Mouse (Mus musculus): ENCODE measurements around the gene Apoc4.
A peak's percentile ranks its signal among the peaks of the same experiment; 100 is the strongest.
"Not testable (repeated sequence)": the region's sequence is repeated elsewhere in the genome, so short reads cannot be mapped to it uniquely, and the experiment has no call there.

Gene Apoc4

GRCm38 (mm10) chr7:19698907-19699826, 17.9 kb upstream of the Apoc4 start, which contains the start of gene Apoe:
Apoe (minus strand) TSS chr7:19699188.
- DNase-seq, result peak; percentile 60

GRCm38 (mm10) chr7:19697949-19698906, 16.9 kb upstream of the Apoc4 start:
- DNase-seq, result peak; percentile 20

GRCm38 (mm10) chr7:19696336-19696873, 15.1 kb upstream of the Apoc4 start:
- DNase-seq, result peak; percentile 32

GRCm38 (mm10) chr7:19695881-19696280, 14.6 kb upstream of the Apoc4 start:
- DNase-seq, result no peak

GRCm38 (mm10) chr7:19695213-19695594, 13.9 kb upstream of the Apoc4 start:
- no peak for DNase-seq

GRCm38 (mm10) chr7:19694336-19695212, 13.3 kb upstream of the Apoc4 start:
- no peak for DNase-seq

GRCm38 (mm10) chr7:19693421-19693820, 12.1 kb upstream of the Apoc4 start:
- DNase-seq, result no peak

GRCm38 (mm10) chr7:19691873-19692865, 10.9 kb upstream of the Apoc4 start, which contains the start of gene Apoc1:
Apoc1 (minus strand) TSS chr7:19692660.
- no peak for DNase-seq

- no peak for DNase-seq
Observed at GRCm38 (mm10) chr7:19691434-19691833, 10.2 kb upstream of the Apoc4 start.

GRCm38 (mm10) chr7:19690845-19691244, 9.6 kb upstream of the Apoc4 start:
- DNase-seq, result no peak

GRCm38 (mm10) chr7:19688611-19689010, 7.3 kb upstream of the Apoc4 start:
- no peak for DNase-seq

- no peak for DNase-seq
Observed at GRCm38 (mm10) chr7:19688101-19688500, 6.8 kb upstream of the Apoc4 start.

GRCm38 (mm10) chr7:19686927-19687583, 5.8 kb upstream of the Apoc4 start:
- not testable (repeated sequence) for DNase-seq

GRCm38 (mm10) chr7:19686521-19686920, 5.2 kb upstream of the Apoc4 start:
- DNase-seq, result no peak

GRCm38 (mm10) chr7:19685374-19685773, 4.1 kb upstream of the Apoc4 start:
- DNase-seq, result no peak

GRCm38 (mm10) chr7:19683771-19684201, 2.5 kb upstream of the Apoc4 start:
- DNase-seq, result no peak

- no peak for DNase-seq
Observed at GRCm38 (mm10) chr7:19682979-19683378, 1.7 kb upstream of the Apoc4 start.

- DNase-seq, result no peak
Observed at GRCm38 (mm10) chr7:19680702-19681101, 577 bp downstream of the Apoc4 start.

GRCm38 (mm10) chr7:19678901-19679300, 2.4 kb downstream of the Apoc4 start:
- no peak for DNase-seq

- DNase-seq, result no peak
Observed at GRCm38 (mm10) chr7:19677872-19678271, 3.4 kb downstream of the Apoc4 start, which contains the start of gene Apoc2. Apoc2 (minus strand) TSS chr7:19677941.

Data from thymus, postnatal 4 days (tissue).